In the genomic region with DNA sequence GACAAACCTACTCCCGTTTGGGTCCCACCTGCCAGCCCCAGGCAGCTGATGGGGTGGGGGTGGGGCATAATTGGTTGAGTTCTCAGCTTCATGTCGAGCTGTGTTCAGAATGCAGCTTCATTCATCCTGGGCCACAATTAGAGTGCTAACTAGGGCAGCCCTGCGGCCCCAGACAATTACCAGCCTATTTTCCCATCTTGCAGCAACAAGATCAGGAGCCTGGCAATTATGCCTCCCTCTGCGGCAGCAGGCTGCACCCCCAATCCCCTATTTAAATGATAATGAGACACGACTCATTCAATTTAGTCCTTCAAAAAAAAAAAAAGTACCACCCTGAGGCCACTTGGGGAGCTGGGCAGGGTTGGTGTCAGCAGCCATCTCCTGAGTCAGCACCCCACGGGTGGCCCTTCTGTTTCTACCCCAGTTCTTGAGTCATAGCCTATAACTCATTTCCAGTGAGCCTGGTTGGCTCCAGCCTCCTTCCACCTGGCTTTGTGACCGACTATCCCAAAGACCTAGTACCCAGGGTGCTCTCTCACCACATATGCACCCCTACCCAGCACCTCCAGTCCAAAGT, we compare ENCODE assay signal across 8 mouse cellular contexts. TPM values are rescaled to one million over a fixed set of nuclear protein-coding genes. Genes with fewer than 3 reads are reported as not detected.
A peak's percentile ranks its signal among the peaks of the same experiment; 100 is the strongest.
DNase-seq lines count a peak whose midpoint lies in the region; ATAC-seq and TF ChIP-seq lines count a peak whose summit lies in the region.

No protein-coding gene starts in this region.

- no peak overlapping the region for H3K4me3 ChIP-seq in ES-Bruce4 (ENCODE audit: low read depth, low read length)
- H3K4me3 ChIP-seq in embryonic facial prominence, embryonic 14.5 days (ENCODE audit: low read depth, low read length): no peak overlapping the region
- H3K4me3 ChIP-seq in layer of hippocampus, adult 2 months: no peak overlapping the region
- H3K4me3 ChIP-seq in olfactory bulb, adult 2 months (ENCODE audit: insufficient read depth, low read depth, low read length): no peak overlapping the region

- H3K27ac ChIP-seq in ES-Bruce4 (ENCODE audit: insufficient read depth, low read length): peak overlapping the region; percentile 21; the same call in 1 of the 2 replicates
- no peak overlapping the region for H3K27ac ChIP-seq in embryonic facial prominence, embryonic 14.5 days (replicated peaks; ENCODE audit: low read depth, low read length)
- H3K27ac ChIP-seq in layer of hippocampus, adult 2 months: peak overlapping the region; percentile 88
- H3K27ac ChIP-seq in olfactory bulb, adult 2 months (ENCODE audit: insufficient read depth, low read depth, low read length): peak overlapping the region; percentile 95

- peak; percentile 64 for DNase-seq in adrenal gland, adult 8-10 months
- DNase-seq in embryonic facial prominence, embryonic 14.5 days (ENCODE audit: low spot score): peak; percentile 89
- peak; percentile 55 to 83 for DNase-seq in layer of hippocampus, adult 2 months (ENCODE audit: low spot score in 2 of 2)
- no peak for DNase-seq in gastrocnemius, postnatal 36 days
- DNase-seq in urinary bladder, postnatal 25 days (ENCODE audit: low spot score): no peak

- peak; percentile 80 for TF ChIP-seq EP300 in ES-Bruce4 (IDR thresholded peaks at IDR 0.05; ENCODE audit: insufficient read depth, low read depth, low read length)

- no peaks in the 10 kb centered on the region for H3K9me3 ChIP-seq in ES-Bruce4 (replicated peaks; ENCODE audit: control insufficient read depth, insufficient read depth, low read length, poor library complexity, severe bottlenecking)
- no peaks in the 10 kb centered on the region for H3K9me3 ChIP-seq in embryonic facial prominence, embryonic 14.5 days (ENCODE audit: control insufficient read depth, low read length)

- H3K27me3 ChIP-seq in ES-Bruce4 (ENCODE audit: control insufficient read depth, insufficient read depth, low read length, poor library complexity, severe bottlenecking): no peaks in the 10 kb centered on the region
- H3K27me3 ChIP-seq in embryonic facial prominence, embryonic 14.5 days (replicated peaks; ENCODE audit: control insufficient read depth, insufficient read depth, low read length): no peaks in the 10 kb centered on the region

- no peaks in the 10 kb centered on the region for H3K36me3 ChIP-seq in ES-Bruce4 (ENCODE audit: control insufficient read depth, insufficient read depth, low read length, poor library complexity, severe bottlenecking)
- H3K36me3 ChIP-seq in embryonic facial prominence, embryonic 14.5 days (ENCODE audit: control insufficient read depth, insufficient read depth, low read length): peaks cover 7% of the 10 kb centered on the region; the same call in 1 of the 2 replicates

- no peak for TF ChIP-seq POLR2A in ES-Bruce4 (IDR thresholded peaks at IDR 0.05; ENCODE audit: insufficient read depth, low read length)
- TF ChIP-seq POLR2A in olfactory bulb, adult 2 months (IDR thresholded peaks at IDR 0.05; ENCODE audit: insufficient read depth, low read depth, low read length): no peak

- intact Hi-C loops in gastrocnemius, postnatal 36 days (cut with DNase I): no loop called here

- no peak for TF ChIP-seq CTCF in ES-Bruce4 (IDR thresholded peaks at IDR 0.05; ENCODE audit: low read depth, low read length)
- TF ChIP-seq CTCF in layer of hippocampus, adult 2 months (conservative IDR thresholded peaks at IDR 0.05): peak; percentile 66
- no peak for TF ChIP-seq CTCF in olfactory bulb, adult 2 months (IDR thresholded peaks at IDR 0.05; ENCODE audit: insufficient read depth, low read depth, low read length)

- peak; percentile 85 for ATAC-seq in embryonic facial prominence, embryonic 14.5 days (ENCODE audit: low read depth)
- ATAC-seq in megakaryocyte, adult 5-6 weeks (ENCODE audit: poor library complexity, severe bottlenecking): no peak

- H3K4me1 ChIP-seq in ES-Bruce4 (ENCODE audit: control insufficient read depth, insufficient read depth, low read length): peaks cover 12% of the 10 kb centered on the region
- peaks cover 5% of the 10 kb centered on the region; the same call in 1 of the 2 replicates for H3K4me1 ChIP-seq in embryonic facial prominence, embryonic 14.5 days (ENCODE audit: control insufficient read depth, insufficient read depth, low read length)
- peaks cover 55% of the 10 kb centered on the region for H3K4me1 ChIP-seq in olfactory bulb, adult 2 months (ENCODE audit: control insufficient read depth, insufficient read depth, low read length)

- WGBS in embryonic facial prominence, embryonic 14.5 days: 17% methylated on average over 7 of the region's 7 CpGs
- 11% methylated on average over 7 of the region's 7 CpGs for WGBS in olfactory bulb, adult 2 months

- no peak overlapping the region for H3K4me2 ChIP-seq in embryonic facial prominence, embryonic 14.5 days (ENCODE audit: low read depth, low read length)

- no peak overlapping the region for H3K9ac ChIP-seq in ES-Bruce4 (ENCODE audit: low read depth, poor library complexity, severe bottlenecking)
- no peak overlapping the region for H3K9ac ChIP-seq in embryonic facial prominence, embryonic 14.5 days (ENCODE audit: low read depth, low read length)

RNA-seq across cellular contexts. Expression of a gene that starts 31.4 kb away (rescaled TPM):
- polyA plus RNA-seq in ES-Bruce4 (2011; ENCODE audit: insufficient read depth, insufficient read length, low read depth, missing spikeins): 51.7 and 65.7 TPM in 2 replicates
- total RNA-seq in adrenal gland, adult 8-10 months (2022): 10 to 100 TPM; 62.7 to 87.3 (median 75.5) TPM
- 14.6 and 14.7 TPM in 2 replicates for polyA plus RNA-seq in embryonic facial prominence, embryonic 14.5 days (2014; fragmentation: Nextera tagmentation; extraction: Ambion mirVana)
- 10 to 100 TPM; 79.9 to 94.0 TPM for total RNA-seq in layer of hippocampus, adult 2 months (2021)
- polyA plus RNA-seq in olfactory bulb, adult 2 months (2012; ENCODE audit: insufficient read depth, insufficient read length, low replicate concordance, missing spikeins): not detected in 2 replicates
- 25.6 and 32.8 TPM in 2 replicates for total RNA-seq in megakaryocyte, adult 5-6 weeks (2015)
- total RNA-seq in megakaryocyte, adult 5-6 weeks (2017): 12.3 and 26.0 TPM in 2 replicates
- total RNA-seq in gastrocnemius, postnatal 36 days (2021): 10 to 100 TPM; 30.4 to 32.9 TPM

Comparison
In these comparisons a context has a peak if more than half of its experiments do, and no peak if none do; other contexts are left out.
1. DNase-seq: peak in adrenal gland, adult 8-10 months (single experiment), embryonic facial prominence, embryonic 14.5 days (single experiment) and layer of hippocampus, adult 2 months (2 of 2); none in gastrocnemius, postnatal 36 days (0 of 2) and urinary bladder, postnatal 25 days (single experiment).